Mouse (Mus musculus) liver, embryonic 14.5 days (tissue): ENCODE results near the gene Dntt.

Source experiments
- CTCF ChIP-seq: IDR thresholded peaks from 2 replicates; pipeline ENCODE4 v1.5.1; 2016; ENCODE audit warnings: antibody characterized with exemption, low read depth, control low read depth
- EP300 ChIP-seq: IDR thresholded peaks from 2 replicates; pipeline ENCODE4 v1.6.1; 2016; ENCODE audit warnings: antibody characterized with exemption, low read depth

DNA sequence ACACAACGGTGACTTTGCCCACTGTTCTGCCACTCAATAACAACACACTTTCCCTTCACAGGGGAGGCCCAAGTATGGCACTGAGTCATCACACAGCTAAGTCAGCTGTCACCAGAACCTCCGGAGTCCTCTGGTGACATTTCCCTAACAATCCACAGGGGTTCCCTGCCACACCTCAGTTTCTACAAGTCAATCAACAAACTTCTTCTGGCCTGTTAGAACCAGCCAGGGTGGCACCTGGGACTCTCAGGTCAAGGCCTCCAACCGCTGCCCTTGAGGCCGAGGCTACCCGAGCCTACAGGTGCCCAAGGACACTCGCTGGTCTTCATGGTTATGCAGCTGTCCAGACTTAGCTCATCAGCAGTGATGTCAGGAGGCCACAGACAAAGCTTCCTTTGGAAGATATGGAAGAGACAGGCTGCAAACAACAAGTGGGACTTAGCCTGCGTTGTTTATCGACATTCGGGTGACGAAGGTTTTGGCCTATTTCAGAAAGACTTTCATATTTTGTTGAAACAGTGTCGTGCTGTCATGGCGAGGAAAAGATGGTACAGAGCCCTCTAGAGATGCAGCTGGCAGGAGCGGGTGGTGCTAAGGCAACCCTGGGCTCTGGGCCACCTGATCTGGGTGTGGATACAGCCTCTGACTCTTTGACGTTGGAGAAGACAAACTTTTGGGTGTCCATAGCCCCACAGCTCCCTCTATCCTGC, 44.8 kb downstream of the Dntt start:
- TF ChIP-seq EP300 (no peak), CTCF (no peak)
